Mouse (Mus musculus): Measurements from ENCODE around the gene Madd.
"Not testable (repeated sequence)": the region's sequence is repeated elsewhere in the genome, so short reads cannot be mapped to it uniquely, and the experiment has no call there.

Gene Madd

GRCm38 (mm10) chr2:91121497-91121896, 62.1 kb downstream of the Madd start:
- DNase-seq: no peak

GRCm38 (mm10) chr2:91121011-91121410, 62.6 kb downstream of the Madd start:
- no peak for DNase-seq

DNA sequence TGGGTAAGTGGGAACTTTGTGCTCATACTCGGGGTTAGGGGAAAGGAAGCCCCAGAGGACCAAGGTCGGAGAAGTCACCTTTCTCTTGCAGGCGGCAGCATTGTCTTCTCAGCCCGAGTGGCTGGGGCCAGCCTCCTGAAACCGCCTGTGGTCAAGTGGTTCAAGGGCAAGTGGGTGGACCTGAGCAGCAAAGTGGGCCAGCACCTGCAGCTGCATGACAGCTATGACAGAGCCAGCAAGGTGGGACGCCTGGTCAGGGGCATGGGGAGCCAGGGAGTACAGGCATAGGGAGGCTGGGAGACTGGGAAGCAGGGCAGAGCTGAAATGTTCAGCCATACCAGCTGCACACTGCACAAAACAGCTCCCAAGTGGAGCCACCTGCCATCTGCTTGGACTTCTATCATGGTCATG, 63.4 kb downstream of the Madd start:
- DNase-seq: no peak

- DNase-seq: no peak
Measured at GRCm38 (mm10) chr2:91119551-91119950, 64.1 kb downstream of the Madd start.

DNA sequence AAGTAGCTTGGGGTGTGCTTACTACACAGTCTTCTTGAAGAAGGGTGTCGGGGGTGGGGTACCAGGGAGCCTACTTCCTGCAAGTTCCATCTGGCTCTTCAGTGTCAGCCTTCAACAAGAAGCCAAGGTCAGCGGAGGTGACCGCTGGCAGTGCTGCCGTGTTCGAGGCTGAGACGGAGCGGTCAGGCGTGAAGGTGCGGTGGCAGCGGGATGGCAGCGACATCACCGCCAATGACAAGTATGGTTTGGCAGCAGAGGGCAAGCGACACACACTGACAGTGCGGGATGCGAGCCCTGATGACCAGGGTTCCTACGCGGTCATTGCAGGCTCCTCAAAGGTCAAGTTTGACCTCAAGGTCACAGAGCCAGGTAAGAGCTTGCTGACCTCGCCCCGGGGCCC, 64.6 kb downstream of the Madd start:
- DNase-seq: no peak

GRCm38 (mm10) chr2:91118647-91119046, 65.0 kb downstream of the Madd start:
- DNase-seq: no peak

DNA sequence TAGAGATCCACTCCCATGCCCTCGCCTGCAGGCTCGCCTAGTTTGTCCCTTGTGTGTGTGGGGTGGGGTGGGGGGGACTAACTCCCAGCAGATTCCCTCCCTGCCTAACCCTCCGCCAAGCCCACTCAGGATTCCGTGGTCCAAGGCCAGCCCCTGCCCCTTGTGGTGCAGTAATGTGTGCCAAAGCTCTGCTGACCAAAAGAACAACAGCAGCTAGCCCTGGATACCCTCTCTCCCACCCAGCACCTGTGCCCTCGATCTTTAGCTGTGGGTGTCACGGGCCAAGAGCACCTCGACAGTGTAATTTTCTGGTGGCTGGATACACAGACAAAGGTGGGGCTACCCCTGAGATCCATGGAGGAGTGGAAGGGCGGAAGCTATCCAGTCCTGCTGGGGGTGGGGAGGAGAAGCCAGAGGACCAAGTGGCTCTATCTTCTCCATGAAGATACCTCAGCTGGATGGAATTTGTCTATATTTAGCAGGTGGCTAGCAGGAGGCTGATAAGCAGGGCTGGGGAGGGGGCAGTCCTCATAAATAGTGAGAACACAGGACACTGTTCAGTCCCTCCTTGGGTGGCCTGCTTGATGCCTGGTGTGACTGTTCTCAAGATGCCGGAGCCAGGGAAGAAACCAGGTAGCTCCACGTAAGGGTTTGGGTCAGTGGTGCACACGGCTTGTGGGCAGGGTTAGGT, 65.9 kb downstream of the Madd start, which contains the start of gene Mybpc3:
TSS of gene Mybpc3 (plus strand) at position 560 of the 691 bp plus-strand sequence.
- DNase-seq: no peak

DNA sequence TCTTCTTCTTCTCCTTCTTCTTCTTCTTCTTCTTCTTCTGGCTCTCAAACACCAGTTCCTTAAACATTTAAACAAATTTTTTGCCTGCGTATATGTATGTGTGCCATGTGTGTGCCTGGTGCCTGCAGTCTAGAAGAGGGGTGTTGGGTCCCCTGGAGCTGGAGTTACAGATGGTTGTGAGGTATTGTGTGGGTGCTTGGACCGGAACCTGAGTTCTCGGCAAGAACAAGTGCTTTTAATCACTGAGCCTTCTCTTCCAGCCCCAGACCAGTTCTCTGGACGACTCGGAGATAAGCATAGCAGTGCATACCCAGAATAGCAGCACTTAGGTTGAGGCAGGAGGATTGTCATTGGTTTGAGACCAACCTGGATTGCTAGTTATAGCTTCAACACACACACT, 66.8 kb downstream of the Madd start:
- no peak for DNase-seq

DNA sequence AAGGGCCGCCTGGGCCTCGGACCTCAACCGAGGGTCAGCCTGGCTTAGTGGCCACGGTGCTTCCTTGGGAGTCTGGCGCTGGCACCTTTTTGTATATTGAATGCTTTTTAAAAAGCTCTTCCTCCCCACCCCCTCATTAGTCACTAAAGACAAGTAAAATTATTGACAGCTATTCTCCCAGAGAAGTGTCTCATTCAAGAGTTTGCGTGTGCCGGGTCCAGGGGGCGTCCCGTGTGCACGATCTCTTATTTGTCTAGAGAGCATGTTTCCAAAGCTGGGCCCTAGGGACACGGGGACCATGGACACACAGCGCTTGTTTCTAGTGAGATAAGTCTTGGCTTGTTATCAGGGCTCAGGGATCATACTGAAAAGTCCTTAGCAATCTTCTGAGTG, 68.1 kb downstream of the Madd start:
- no peak for DNase-seq

- DNase-seq: peak; percentile 60 to 62
Measured at GRCm38 (mm10) chr2:91114781-91115577, 68.7 kb downstream of the Madd start.

DNA sequence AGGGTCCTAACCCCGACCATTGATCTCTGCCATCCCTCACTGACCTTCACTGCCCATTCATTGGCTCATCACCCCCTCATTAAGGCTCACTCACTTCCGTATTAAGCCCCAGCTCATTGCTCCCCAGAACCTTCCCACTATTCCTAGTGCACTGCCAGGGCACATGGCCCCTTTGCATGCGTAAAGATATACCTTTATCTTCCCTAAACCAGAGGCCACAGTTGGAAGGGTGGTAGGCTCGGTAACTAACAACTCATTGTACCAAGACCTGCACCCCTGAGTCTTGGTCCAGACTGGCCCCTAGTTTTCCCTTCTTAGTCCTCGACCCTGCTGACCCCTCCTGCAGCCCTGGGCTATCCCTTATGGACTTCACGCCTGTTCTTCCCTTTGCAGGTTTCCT, 69.8 kb downstream of the Madd start:
- no peak for DNase-seq

DNA sequence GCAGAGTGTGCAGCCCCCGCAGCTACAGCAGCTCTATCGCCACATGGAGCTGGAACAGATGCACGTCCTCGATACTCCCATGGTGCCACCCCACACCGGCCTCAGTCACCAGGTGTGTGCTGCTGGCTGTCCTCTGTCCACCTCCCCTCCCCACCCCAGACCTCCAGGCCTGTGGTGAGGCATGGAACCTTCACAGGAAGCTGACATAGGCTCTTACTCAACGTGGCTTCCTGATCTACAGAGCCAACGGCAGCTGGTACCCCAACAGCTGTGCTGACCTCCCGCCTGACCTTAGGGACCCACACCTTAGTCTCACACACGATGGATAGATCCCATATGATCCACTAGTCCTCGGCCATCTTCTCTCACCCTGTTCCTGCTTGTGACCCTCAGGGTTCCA, 70.3 kb downstream of the Madd start:
- DNase-seq: no peak

GRCm38 (mm10) chr2:91112491-91112890, 71.1 kb downstream of the Madd start:
- no peak for DNase-seq

GRCm38 (mm10) chr2:91111832-91112231, 71.8 kb downstream of the Madd start:
- not testable (repeated sequence) for DNase-seq

- no peak for DNase-seq
Measured at GRCm38 (mm10) chr2:91110429-91110828, 73.2 kb downstream of the Madd start.

DNA sequence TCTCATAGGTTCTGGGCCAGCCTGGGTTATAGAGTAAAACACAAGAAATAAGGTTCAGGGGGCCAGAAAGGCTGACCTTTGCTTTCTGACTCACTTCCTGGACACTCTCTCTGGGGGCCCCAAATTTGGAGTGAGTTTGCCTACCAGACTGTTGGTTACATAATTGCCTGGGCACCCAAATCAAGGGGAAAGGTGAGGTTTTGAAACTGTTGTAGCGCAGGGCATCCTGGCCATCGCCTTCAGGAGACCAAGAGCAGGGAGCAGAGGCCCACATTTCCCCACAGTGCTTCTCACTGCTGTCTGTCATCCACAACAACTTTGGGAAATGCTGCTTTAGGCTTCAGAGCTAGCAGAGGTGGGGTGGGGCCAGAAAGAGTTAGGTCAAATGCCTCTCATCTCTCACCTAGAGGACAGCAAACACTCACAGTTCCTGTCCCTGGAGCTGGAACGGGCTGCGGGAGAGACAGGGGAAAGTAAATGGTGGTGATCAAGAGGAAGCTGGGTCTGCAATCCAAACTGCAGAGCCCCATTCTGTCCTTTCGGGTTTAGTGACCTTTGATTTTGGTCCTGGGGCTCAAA, 73.7 kb downstream of the Madd start:
- DNase-seq: no peak

DNA sequence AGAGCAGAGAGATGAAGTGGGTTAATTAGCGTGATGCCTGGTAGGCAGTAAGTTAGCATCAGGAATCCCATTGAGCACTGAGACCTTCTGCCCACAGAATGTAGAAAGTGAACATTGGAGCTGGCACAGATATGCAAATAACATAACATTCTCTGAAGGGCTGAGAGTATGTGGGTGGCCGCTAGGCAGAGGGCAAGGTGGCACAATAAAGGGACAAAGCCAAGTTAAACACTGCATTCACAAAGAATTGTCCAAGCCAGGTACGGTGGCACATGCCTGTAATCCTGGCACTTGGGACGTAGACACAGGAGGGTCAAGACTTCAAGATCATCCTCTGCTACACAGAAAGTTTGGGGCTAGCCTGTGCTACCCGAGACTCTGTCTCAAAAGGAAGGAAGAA, 74.4 kb downstream of the Madd start:
- DNase-seq: no peak

DNA sequence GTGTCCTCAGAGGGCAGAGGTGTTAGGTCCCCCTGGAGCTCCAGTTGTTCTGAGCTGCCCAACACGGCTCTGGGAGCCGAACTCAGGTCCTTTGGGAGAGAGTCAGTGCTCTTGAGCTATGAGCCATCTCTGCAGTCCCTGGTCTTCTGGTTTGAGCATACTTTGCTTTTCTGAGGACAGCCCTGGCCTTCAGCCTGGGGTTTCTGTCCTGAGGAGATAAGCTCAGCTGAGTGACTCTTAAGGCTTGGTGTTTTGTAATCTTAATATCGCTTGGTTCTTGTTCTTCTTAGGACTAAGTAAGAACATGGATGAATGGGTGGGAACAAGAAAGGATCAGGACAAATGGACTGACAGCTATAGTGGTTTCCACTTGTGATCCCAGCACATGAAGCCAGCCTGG, 75.5 kb downstream of the Madd start:
- DNase-seq: no peak

GRCm38 (mm10) chr2:91101124-91101740, 82.4 kb downstream of the Madd start:
- peak; percentile 86 to 90 for DNase-seq

- DNase-seq: no peak
Measured at GRCm38 (mm10) chr2:91098156-91098555, 85.5 kb downstream of the Madd start.

DNA sequence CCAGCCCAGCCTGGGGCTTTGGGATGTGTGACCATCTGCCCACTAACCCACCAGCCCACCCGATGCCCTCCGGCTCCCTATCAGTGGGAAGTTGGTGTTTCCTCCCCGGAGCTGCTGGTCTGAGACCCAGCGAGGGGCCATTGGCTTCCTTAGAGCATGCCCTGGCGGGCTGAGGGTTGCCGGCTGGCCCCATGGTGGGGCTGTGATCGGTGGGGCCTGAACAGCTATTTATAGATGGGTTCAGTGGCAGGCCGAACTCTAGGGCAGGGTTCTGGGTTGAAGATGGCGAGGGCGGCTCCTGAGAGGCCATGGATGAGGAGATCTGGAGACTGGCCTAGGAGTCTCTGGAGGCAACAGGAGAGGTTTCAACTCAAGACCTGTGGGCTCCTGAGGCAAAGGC, 86.6 kb downstream of the Madd start:
- no peak for DNase-seq

DNA sequence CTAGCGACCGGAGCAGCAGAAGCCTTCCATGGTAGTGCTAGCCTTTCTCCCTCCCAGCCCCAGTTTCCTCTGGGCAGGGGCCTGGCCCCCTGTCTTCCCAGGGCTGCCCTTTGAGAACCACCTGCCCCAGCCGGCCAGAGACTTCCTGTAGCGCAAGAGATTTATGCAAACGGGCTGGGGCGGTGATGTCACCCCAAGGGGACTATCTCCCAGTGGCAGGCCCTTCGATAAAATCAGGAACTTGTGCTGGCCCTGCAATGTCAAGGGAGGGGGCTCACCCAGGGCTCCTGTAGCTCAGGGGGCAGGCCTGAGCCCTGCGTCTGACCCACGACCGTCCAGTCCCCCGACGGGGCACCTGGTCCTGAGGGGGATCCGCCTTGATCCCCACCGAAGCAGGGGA, 87.1 kb downstream of the Madd start:
- DNase-seq: peak in 1 of 2 experiments; percentile 15

DNA sequence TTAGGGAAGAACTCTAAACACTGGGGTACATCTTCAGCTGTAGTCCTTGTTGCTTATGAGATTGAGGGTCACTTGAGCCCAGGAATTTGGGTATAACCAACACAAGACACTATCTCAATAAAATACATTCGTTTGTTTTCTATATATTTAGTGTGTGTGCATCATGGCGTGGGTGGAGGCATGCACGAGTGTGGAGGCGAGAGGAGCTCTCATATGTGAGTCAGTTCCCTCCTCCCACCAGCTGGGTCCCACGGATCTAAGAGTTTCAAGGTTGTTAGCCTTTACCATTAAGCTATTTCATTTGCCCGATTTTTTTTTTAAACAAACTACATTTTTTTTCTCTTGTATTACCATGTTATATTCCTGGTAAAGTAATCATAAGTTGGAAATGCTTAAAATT, 92.8 kb downstream of the Madd start:
- no peak for DNase-seq

- no peak for DNase-seq
Measured at GRCm38 (mm10) chr2:91090208-91090607, 93.4 kb downstream of the Madd start.
